Mouse (Mus musculus) MEL (cell line): ENCODE measurements around the gene Chd3.

Experiments used
- CHD1 ChIP-seq: IDR thresholded peaks from 2 replicates; pipeline ENCODE4 v1.6.1; 2012; ENCODE audit warnings: low read depth, mild to moderate bottlenecking, inconsistent platforms, low read length, improper control_type of control experiment
- CTCF ChIP-seq, 3 experiments: IDR thresholded peaks in 2 of 3; conservative IDR thresholded peaks in 1 of 3; 2 replicates each; pipeline ENCODE4 v1.5.1; 2011 to 2012; ENCODE audit warnings: low read length in 3 of 3, low read depth in 2 of 3, mild to moderate bottlenecking in 2 of 3, improper control_type of control experiment in 1 of 3, inconsistent platforms in 1 of 3, mixed read lengths in 1 of 3, moderate library complexity in 1 of 3; ENCODE audit not compliant: control insufficient read depth in 1 of 3, insufficient read depth in 1 of 3, poor library complexity in 1 of 3, severe bottlenecking in 1 of 3
- EP300 ChIP-seq, 2 experiments: IDR thresholded peaks; 2 replicates each; pipeline ENCODE4 v1.6.1; 2011; ENCODE audit warnings: improper control_type of control experiment in 2 of 2, low read length in 2 of 2, low read depth in 1 of 2, mild to moderate bottlenecking in 1 of 2
- GABPA ChIP-seq: IDR thresholded peaks from 2 replicates; pipeline ENCODE4 v1.6.1; 2012; ENCODE audit warnings: low read depth, mild to moderate bottlenecking, inconsistent platforms, low read length, improper control_type of control experiment, moderate library complexity
- MEF2A ChIP-seq: IDR thresholded peaks from 2 replicates; pipeline ENCODE4 v1.6.1; 2014; ENCODE audit warnings: low read depth, mild to moderate bottlenecking, inconsistent platforms, low read length, improper control_type of control experiment; ENCODE audit not compliant: poor library complexity, insufficient replicate concordance, severe bottlenecking; ENCODE audit errors: extremely low read depth
- NRF1 ChIP-seq: IDR thresholded peaks from 2 replicates; pipeline ENCODE4 v1.6.1; 2014; ENCODE audit warnings: low read depth, mild to moderate bottlenecking, inconsistent platforms, low read length, improper control_type of control experiment, moderate library complexity; ENCODE audit not compliant: poor library complexity, insufficient read depth, severe bottlenecking
- POLR2A ChIP-seq, 2 experiments: IDR thresholded peaks; 2 replicates each; pipeline ENCODE4 v1.6.1; 2011 to 2012; ENCODE audit warnings: low read length in 2 of 2, mild to moderate bottlenecking in 2 of 2, control low read depth in 1 of 2, improper control_type of control experiment in 1 of 2, low read depth in 1 of 2, moderate library complexity in 1 of 2; ENCODE audit not compliant: control insufficient read depth in 1 of 2, insufficient read depth in 1 of 2, poor library complexity in 1 of 2
- TAL1 ChIP-seq: IDR thresholded peaks from 2 replicates; pipeline ENCODE4 v1.6.1; 2012; ENCODE audit warnings: mild to moderate bottlenecking, inconsistent platforms, low read length, moderate library complexity, mixed read lengths
- ZC3H11A ChIP-seq: IDR thresholded peaks from 2 replicates; pipeline ENCODE4 v1.6.1; 2012; ENCODE audit warnings: low read depth, mild to moderate bottlenecking, inconsistent platforms, low read length, improper control_type of control experiment
- ZNF384 ChIP-seq: IDR thresholded peaks from 2 replicates; pipeline ENCODE4 v1.6.1; 2012; ENCODE audit warnings: low read depth, mild to moderate bottlenecking, inconsistent platforms, low read length, improper control_type of control experiment

- TF ChIP-seq CTCF (IDR thresholded peaks at IDR 0.05 in 2 of 3, conservative IDR thresholded peaks at IDR 0.05 in 1 of 3; ENCODE audit: control insufficient read depth in 1 of 3, insufficient read depth in 1 of 3, low read depth in 2 of 3, low read length in 3 of 3, poor library complexity in 1 of 3, severe bottlenecking in 1 of 3), result no peak
- TF ChIP-seq GABPA, result no peak
- TF ChIP-seq POLR2A (IDR thresholded peaks at IDR 0.05; ENCODE audit: control insufficient read depth in 1 of 2, insufficient read depth in 1 of 2, low read depth in 1 of 2, low read length in 2 of 2, poor library complexity in 1 of 2), result peak in 1 of 2 experiments; percentile 4; a peak in 1 of 4 replicates
- no peak for TF ChIP-seq ZNF384
- TF ChIP-seq TAL1, result no peak
- peak in 1 of 2 experiments; percentile 47; a peak in 1 of 4 replicates for TF ChIP-seq EP300 (IDR thresholded peaks at IDR 0.05; ENCODE audit: low read depth in 1 of 2, low read length in 2 of 2)
- TF ChIP-seq NRF1, result no peak
- no peak for TF ChIP-seq ZC3H11A
- TF ChIP-seq CHD1, result peak; percentile 99
- no peak for TF ChIP-seq MEF2A
These were observed 44.3 kb upstream of the Chd3 start, which contains the start of gene Kdm6b for GRCm38 (mm10) chr11:69413221-69414181.
